Mouse (Mus musculus): ENCODE data around the gene Fbxo46. TPM values are rescaled to one million over a fixed set of nuclear protein-coding genes. Genes with fewer than 3 reads are reported as not detected.
A peak's percentile ranks its signal among the peaks of the same experiment; 100 is the strongest.

The Fbxo46 gene
- total and polyA plus RNA-seq, 3 experiments: 4.0 to 11.6 (median 6.1) TPM

- TF ChIP-seq RAD21 (IDR thresholded peaks at IDR 0.05; ENCODE audit: low read depth, low read length): peak; percentile 92
- no peak for TF ChIP-seq JUND (conservative IDR thresholded peaks at IDR 0.05; ENCODE audit: low read depth, low read length)
- TF ChIP-seq HCFC1 (IDR thresholded peaks at IDR 0.05; ENCODE audit: low read depth, low read length): no peak
- TF ChIP-seq TCF12 (IDR thresholded peaks at IDR 0.05; ENCODE audit: low read depth, low read length): no peak; the same call in 1 of the 2 replicates
- no peak; the same call in 1 of the 2 replicates for TF ChIP-seq NRF1 (IDR thresholded peaks at IDR 0.05; ENCODE audit: low read depth, low read length)
- no peak for TF ChIP-seq TBP (conservative IDR thresholded peaks at IDR 0.05; ENCODE audit: low read depth, low read length)
- 0 out of 2 replicates have a peak, but pooled peaks have one; percentile 3 for TF ChIP-seq BHLHE40 (IDR thresholded peaks at IDR 0.05; ENCODE audit: low read depth, low read length)
Observed at GRCm38 (mm10) chr7:19178443-19179092, 58.9 kb downstream of the Fbxo46 start (continued).

GRCm38 (mm10) chr7:19179173-19179572, 59.5 kb downstream of the Fbxo46 start:
- peak overlapping the region; percentile 21; the same call in 1 of the 2 replicates for H3K9ac ChIP-seq (ENCODE audit: insufficient read depth, low read depth)
- no peak for TF ChIP-seq CHD2 (IDR thresholded peaks at IDR 0.05; ENCODE audit: low read length)
- TF ChIP-seq RCOR1 (conservative IDR thresholded peaks at IDR 0.05; ENCODE audit: low read depth, low read length): 0 out of 2 replicates have a peak, but pooled peaks have one; percentile 0
- TF ChIP-seq ZKSCAN1 (IDR thresholded peaks at IDR 0.05; ENCODE audit: borderline replicate concordance, low read depth, low read length): no peak
- peak; percentile 74; the same call in 1 of the 2 replicates for TF ChIP-seq NELFE (IDR thresholded peaks at IDR 0.05; ENCODE audit: low read depth, low read length)
- peak; percentile 38 for TF ChIP-seq SIN3A (IDR thresholded peaks at IDR 0.05; ENCODE audit: low read length)
- no peak for TF ChIP-seq EP300 (IDR thresholded peaks at IDR 0.05; ENCODE audit: low read length)
- peak; percentile 43; the same call in 1 of the 2 replicates for TF ChIP-seq MEF2A (IDR thresholded peaks at IDR 0.05; ENCODE audit: borderline replicate concordance, low read depth, low read length)
- TF ChIP-seq ZC3H11A (IDR thresholded peaks at IDR 0.05; ENCODE audit: low read depth, low read length): no peak
- peak; percentile 68; the same call in 1 of the 2 replicates for TF ChIP-seq TCF12 (IDR thresholded peaks at IDR 0.05; ENCODE audit: low read depth, low read length)
- TF ChIP-seq CHD1 (IDR thresholded peaks at IDR 0.05; ENCODE audit: low read depth, low read length): no peak
- TF ChIP-seq GABPA (IDR thresholded peaks at IDR 0.05; ENCODE audit: insufficient replicate concordance, low read depth, low read length): no peak
- peak in 1 of 2 experiments; percentile 99; a peak in 2 of 4 replicates for TF ChIP-seq CTCF (conservative IDR thresholded peaks at IDR 0.05 in 1 of 2, IDR thresholded peaks at IDR 0.05 in 1 of 2; ENCODE audit: low read depth in 2 of 2, low read length in 2 of 2)
- no peak for TF ChIP-seq POLR2AphosphoS2 (IDR thresholded peaks at IDR 0.05; ENCODE audit: low read depth, low read length)
- TF ChIP-seq PAX5 (IDR thresholded peaks at IDR 0.05; ENCODE audit: low read length): no peak
- TF ChIP-seq JUND (conservative IDR thresholded peaks at IDR 0.05; ENCODE audit: low read depth, low read length): no peak
- TF ChIP-seq RAD21 (IDR thresholded peaks at IDR 0.05; ENCODE audit: low read depth, low read length): peak; percentile 63
- 0 out of 2 replicates have a peak, but pooled peaks have one; percentile 31 for TF ChIP-seq ZMIZ1 (IDR thresholded peaks at IDR 0.05; ENCODE audit: low read depth, low read length)
- peak; percentile 37; the same call in 1 of the 2 replicates for TF ChIP-seq NRF1 (IDR thresholded peaks at IDR 0.05; ENCODE audit: low read depth, low read length)
- TF ChIP-seq BHLHE40 (IDR thresholded peaks at IDR 0.05; ENCODE audit: low read depth, low read length): peak; percentile 11; the same call in 1 of the 2 replicates
- peak; percentile 18 for TF ChIP-seq MYC (IDR thresholded peaks at IDR 0.05; ENCODE audit: low read depth, low read length)
- TF ChIP-seq SMC3 (IDR thresholded peaks at IDR 0.05; ENCODE audit: low read depth, low read length): peak; percentile 80
- no peak; the same call in 1 of the 2 replicates for TF ChIP-seq ETS1 (conservative IDR thresholded peaks at IDR 0.05; ENCODE audit: low read depth, low read length)
- TF ChIP-seq TBP (conservative IDR thresholded peaks at IDR 0.05; ENCODE audit: low read depth, low read length): no peak
- TF ChIP-seq MAZ (IDR thresholded peaks at IDR 0.05; ENCODE audit: low read depth, low read length): 0 out of 2 replicates have a peak, but pooled peaks have one; percentile 11
- TF ChIP-seq UBTF (IDR thresholded peaks at IDR 0.05; ENCODE audit: low read depth, low read length): no peak; the same call in none of the 2 replicates
- TF ChIP-seq POLR2A (IDR thresholded peaks at IDR 0.05; ENCODE audit: low read depth, low read length): peak; percentile 40
- TF ChIP-seq USF1 (IDR thresholded peaks at IDR 0.05; ENCODE audit: low read depth, low read length): no peak
- TF ChIP-seq ELF1 (IDR thresholded peaks at IDR 0.05; ENCODE audit: low read depth, low read length): no peak
- no peak for TF ChIP-seq E2F4 (IDR thresholded peaks at IDR 0.05; ENCODE audit: insufficient replicate concordance, low read depth, low read length)
- TF ChIP-seq MXI1 (IDR thresholded peaks at IDR 0.05; ENCODE audit: low read depth, low read length): peak; percentile 82
- TF ChIP-seq JUN (IDR thresholded peaks at IDR 0.05; ENCODE audit: insufficient read depth, low read depth, low read length): no peak
- no peak for TF ChIP-seq MAFK (IDR thresholded peaks at IDR 0.05; ENCODE audit: insufficient replicate concordance, low read length)
- no peak; the same call in 1 of the 2 replicates for TF ChIP-seq HCFC1 (IDR thresholded peaks at IDR 0.05; ENCODE audit: low read depth, low read length)
- no peak for TF ChIP-seq KAT2A (IDR thresholded peaks at IDR 0.05; ENCODE audit: insufficient replicate concordance, low read length)

More at GRCm38 (mm10) chr7:19179173-19179572, 59.5 kb downstream of the Fbxo46 start:
- Histone ChIP-seq H3K79me2 (replicated peaks; ENCODE audit: control insufficient read depth, extremely low read depth, insufficient read depth, poor library complexity, severe bottlenecking) (no peaks in the 10 kb centered on the region), H3K9me3 (replicated peaks; ENCODE audit: low read length) (no peaks in the 10 kb centered on the region), H3K27ac (ENCODE audit: insufficient read depth, low read depth) (peak overlapping the region; percentile 17; the same call in 1 of the 2 replicates), H3K4me1 (ENCODE audit: control insufficient read depth in 1 of 2, insufficient read depth in 2 of 2) (peaks cover 13 to 43% of the 10 kb centered on the region in 2 experiments), H3K4me3 (replicated peaks in 1 of 3; ENCODE audit: low read depth in 2 of 3, low read length in 2 of 3, poor library complexity in 1 of 3) (peak overlapping the region; percentile 35 to 62 (median 41)), H3K36me3 (replicated peaks in 1 of 2; ENCODE audit: control insufficient read depth in 1 of 2, insufficient read depth in 1 of 2, low read length in 1 of 2) (peaks cover 9 to 18% of the 10 kb centered on the region in 2 experiments), H3K27me3 (replicated peaks) (peaks cover 16% of the 10 kb centered on the region), H3K4me2 (ENCODE audit: insufficient read depth, low read depth, poor library complexity, severe bottlenecking) (peak overlapping the region; percentile 76)
- dilution Hi-C loops (cut with MboI; ENCODE audit: extremely low pct_ligation_motif_present, extremely low pct_unique_long_range_greater_than_20kb, low sequenced_read_pairs) (no loop called here), in situ Hi-C loops (cut with MboI; ENCODE audit: low pct_ligation_motif_present, low pct_unique_long_range_greater_than_20kb, low sequenced_read_pairs) (no loop called here)
- DNase-seq (ENCODE audit: extremely low read depth): peak; percentile 82

Data from CH12.LX (cell line).